Mouse (Mus musculus) MEL (cell line): ENCODE measurements at regions not wholly inside any gene's neighbourhood (a gene's known extent, or its start where the extent isn't known, plus 50 kb on each side); places are given as distances from the start of the nearest gene placed in this dataset.

ENCODE experiments used
- DNase-seq: peaks from one replicate; pipeline ENCODE4 v3.0.0; 2011; ENCODE audit warnings: low read depth, low spot score
- H3K27ac ChIP-seq: 2 replicates; pipeline ENCODE4 v1.5.1; 2012; ENCODE audit warnings: low read depth, mild to moderate bottlenecking, control low read depth, low read length, moderate library complexity; ENCODE audit not compliant: control insufficient read depth
- H3K27me3 ChIP-seq, 2 experiments: fragments of 150-350 bp in 1 of 2; sonication (generic) in 1 of 2; 2 replicates each; pipeline ENCODE4 v1.6.1; 2012; ENCODE audit warnings: low read length in 2 of 2, mild to moderate bottlenecking in 2 of 2, improper control_type of control experiment in 1 of 2, moderate library complexity in 1 of 2; ENCODE audit not compliant: insufficient read depth in 2 of 2, control insufficient read depth in 1 of 2
- H3K36me3 ChIP-seq, 2 experiments: 2 replicates each; pipeline ENCODE4 v1.6.1; 2012 to 2014; ENCODE audit warnings: low read length in 2 of 2, improper control_type of control experiment in 1 of 2, inconsistent platforms in 1 of 2, mild to moderate bottlenecking in 1 of 2; ENCODE audit not compliant: insufficient read depth in 2 of 2, control insufficient read depth in 1 of 2
- H3K4me1 ChIP-seq, 2 experiments: fragments of 150-350 bp in 1 of 2; sonication (generic) in 1 of 2; 2 replicates each; pipeline ENCODE4 v1.6.1; 2012; ENCODE audit warnings: low read length in 2 of 2, improper control_type of control experiment in 1 of 2, mild to moderate bottlenecking in 1 of 2; ENCODE audit not compliant: insufficient read depth in 2 of 2, control insufficient read depth in 1 of 2
- H3K4me3 ChIP-seq, 2 experiments: fragments of 150-350 bp in 1 of 2; sonication (generic) in 1 of 2; 2 replicates each; pipeline ENCODE4 v1.5.1; 2012; ENCODE audit warnings: low read depth in 2 of 2, low read length in 2 of 2, mild to moderate bottlenecking in 2 of 2, moderate library complexity in 2 of 2, control low read depth in 1 of 2, improper control_type of control experiment in 1 of 2; ENCODE audit not compliant: control insufficient read depth in 1 of 2, insufficient read depth in 1 of 2
- H3K79me2 ChIP-seq: 2 replicates; pipeline ENCODE4 v1.6.1; 2012; ENCODE audit warnings: mild to moderate bottlenecking, low read length, moderate library complexity; ENCODE audit not compliant: control insufficient read depth, poor library complexity, insufficient read depth
- H3K9ac ChIP-seq: 2 replicates; pipeline ENCODE4 v1.6.1; 2012; ENCODE audit warnings: low read depth, mild to moderate bottlenecking, control low read depth, low read length, moderate library complexity; ENCODE audit not compliant: control insufficient read depth, poor library complexity, severe bottlenecking
- H3K9me3 ChIP-seq: fragments of 150-350 bp; sonication (generic); replicated peaks from 2 replicates; pipeline ENCODE4 v1.6.1; 2012; ENCODE audit warnings: mild to moderate bottlenecking, low read length, improper control_type of control experiment, moderate library complexity; ENCODE audit not compliant: insufficient read depth
- CHD1 ChIP-seq: IDR thresholded peaks from 2 replicates; pipeline ENCODE4 v1.6.1; 2012; ENCODE audit warnings: low read depth, mild to moderate bottlenecking, inconsistent platforms, low read length, improper control_type of control experiment
- CTCF ChIP-seq, 3 experiments: IDR thresholded peaks in 2 of 3; conservative IDR thresholded peaks in 1 of 3; 2 replicates each; pipeline ENCODE4 v1.5.1; 2011 to 2012; ENCODE audit warnings: low read length in 3 of 3, low read depth in 2 of 3, mild to moderate bottlenecking in 2 of 3, improper control_type of control experiment in 1 of 3, inconsistent platforms in 1 of 3, mixed read lengths in 1 of 3, moderate library complexity in 1 of 3; ENCODE audit not compliant: control insufficient read depth in 1 of 3, insufficient read depth in 1 of 3, poor library complexity in 1 of 3, severe bottlenecking in 1 of 3
- E2F4 ChIP-seq: IDR thresholded peaks from 2 replicates; pipeline ENCODE4 v1.6.1; 2011; ENCODE audit warnings: low read depth, low read length, improper control_type of control experiment, borderline replicate concordance
- HCFC1 ChIP-seq: IDR thresholded peaks from 2 replicates; pipeline ENCODE4 v1.6.1; 2012; ENCODE audit warnings: low read depth, mild to moderate bottlenecking, inconsistent platforms, low read length, improper control_type of control experiment, moderate library complexity
- JUND ChIP-seq: IDR thresholded peaks from 2 replicates; pipeline ENCODE4 v1.6.1; 2011; ENCODE audit warnings: low read depth, mild to moderate bottlenecking, improper control_type of control experiment, low read length
- MAX ChIP-seq: IDR thresholded peaks from 2 replicates; pipeline ENCODE4 v1.6.1; 2011; ENCODE audit warnings: low read length, improper control_type of control experiment
- MYB ChIP-seq: IDR thresholded peaks from 2 replicates; pipeline ENCODE4 v1.6.1; 2011; ENCODE audit warnings: mild to moderate bottlenecking, low read depth, low read length, improper control_type of control experiment
- NELFE ChIP-seq: IDR thresholded peaks from 2 replicates; pipeline ENCODE4 v1.6.1; 2011; ENCODE audit warnings: low read depth, low read length, improper control_type of control experiment
- POLR2A ChIP-seq, 2 experiments: IDR thresholded peaks; 2 replicates each; pipeline ENCODE4 v1.6.1; 2011 to 2012; ENCODE audit warnings: low read length in 2 of 2, mild to moderate bottlenecking in 2 of 2, control low read depth in 1 of 2, improper control_type of control experiment in 1 of 2, low read depth in 1 of 2, moderate library complexity in 1 of 2; ENCODE audit not compliant: control insufficient read depth in 1 of 2, insufficient read depth in 1 of 2, poor library complexity in 1 of 2
- POLR2AphosphoS2 ChIP-seq: IDR thresholded peaks from 2 replicates; pipeline ENCODE4 v1.6.1; 2011; ENCODE audit warnings: low read length, improper control_type of control experiment
- POLR2AphosphoS5 ChIP-seq: IDR thresholded peaks from 2 replicates; pipeline ENCODE4 v1.6.1; 2012; ENCODE audit warnings: low read depth, borderline replicate concordance, mild to moderate bottlenecking, inconsistent platforms, low read length, moderate library complexity, mixed read lengths
- RAD21 ChIP-seq: IDR thresholded peaks from 2 replicates; pipeline ENCODE4 v1.6.1; 2011; ENCODE audit warnings: mild to moderate bottlenecking, low read depth, low read length, improper control_type of control experiment
- SIN3A ChIP-seq: IDR thresholded peaks from 2 replicates; pipeline ENCODE4 v1.6.1; 2012; ENCODE audit warnings: low read length, improper control_type of control experiment, inconsistent platforms
- SMC3 ChIP-seq: IDR thresholded peaks from 2 replicates; pipeline ENCODE4 v1.6.1; 2011; ENCODE audit warnings: low read depth, low read length, improper control_type of control experiment
- TAL1 ChIP-seq: IDR thresholded peaks from 2 replicates; pipeline ENCODE4 v1.6.1; 2012; ENCODE audit warnings: mild to moderate bottlenecking, inconsistent platforms, low read length, moderate library complexity, mixed read lengths
- TBP ChIP-seq: IDR thresholded peaks from 2 replicates; pipeline ENCODE4 v1.8.0; 2011; ENCODE audit warnings: low read depth, low read length, improper control_type of control experiment
- TCF12 ChIP-seq: IDR thresholded peaks from 2 replicates; pipeline ENCODE4 v1.6.1; 2014; ENCODE audit warnings: low read depth, mild to moderate bottlenecking, inconsistent platforms, low read length, improper control_type of control experiment, moderate library complexity
- USF2 ChIP-seq, 2 experiments: IDR thresholded peaks; 2 replicates each; pipeline ENCODE4 v1.6.1; 2011 to 2012; ENCODE audit warnings: improper control_type of control experiment in 2 of 2, low read length in 2 of 2, borderline replicate concordance in 1 of 2, inconsistent platforms in 1 of 2, low read depth in 1 of 2, mild to moderate bottlenecking in 1 of 2; ENCODE audit not compliant: insufficient read depth in 1 of 2
- ZC3H11A ChIP-seq: IDR thresholded peaks from 2 replicates; pipeline ENCODE4 v1.6.1; 2012; ENCODE audit warnings: low read depth, mild to moderate bottlenecking, inconsistent platforms, low read length, improper control_type of control experiment
- ZNF384 ChIP-seq: IDR thresholded peaks from 2 replicates; pipeline ENCODE4 v1.6.1; 2012; ENCODE audit warnings: low read depth, mild to moderate bottlenecking, inconsistent platforms, low read length, improper control_type of control experiment

- TF ChIP-seq ZC3H11A (peak; percentile 32; the same call in 1 of the 2 replicates), ZNF384 (no peak), POLR2AphosphoS5 (no peak), RAD21 (peak; percentile 55), SMC3 (peak; percentile 72), CTCF (IDR thresholded peaks at IDR 0.05 in 2 of 3, conservative IDR thresholded peaks at IDR 0.05 in 1 of 3; ENCODE audit: control insufficient read depth in 1 of 3, insufficient read depth in 1 of 3, low read depth in 2 of 3, low read length in 3 of 3, poor library complexity in 1 of 3, severe bottlenecking in 1 of 3) (peak; percentile 62 to 84 (median 77)), MYB (no peak)
- no peak overlapping the region for H3K27ac ChIP-seq
- H3K4me3 ChIP-seq: no peak overlapping the region
- no peaks in the 10 kb centered on the region for H3K36me3 ChIP-seq
- H3K79me2 ChIP-seq: no peaks in the 10 kb centered on the region
- DNase-seq: peak; percentile 71
- H3K9me3 ChIP-seq: no peaks in the 10 kb centered on the region
- H3K4me1 ChIP-seq: no peaks in the 10 kb centered on the region
- no peak overlapping the region for H3K9ac ChIP-seq
- peaks cover 0 to 5% of the 10 kb centered on the region in 2 experiments; a peak in 3 of 4 replicates for H3K27me3 ChIP-seq
Measured at GRCm38 (mm10) chr3:146343649-146344401, 60.6 kb upstream of the Ssx2ip start.

- Histone ChIP-seq H3K9me3 (no peaks in the 10 kb centered on the region), H3K4me1 (no peaks in the 10 kb centered on the region), H3K4me3 (no peak overlapping the region), H3K36me3 (no peaks in the 10 kb centered on the region), H3K79me2 (no peaks in the 10 kb centered on the region), H3K27me3 (peaks cover 0 to 5% of the 10 kb centered on the region in 2 experiments; a peak in 3 of 4 replicates), H3K9ac (no peak overlapping the region), H3K27ac (no peak overlapping the region)
- TF ChIP-seq TCF12 (no peak), ZC3H11A (no peak), MAX (no peak), CTCF (IDR thresholded peaks at IDR 0.05 in 2 of 3, conservative IDR thresholded peaks at IDR 0.05 in 1 of 3; ENCODE audit: control insufficient read depth in 1 of 3, insufficient read depth in 1 of 3, low read depth in 2 of 3, low read length in 3 of 3, poor library complexity in 1 of 3, severe bottlenecking in 1 of 3) (no peak), USF2 (IDR thresholded peaks at IDR 0.05; ENCODE audit: borderline replicate concordance in 1 of 2, insufficient read depth in 1 of 2, low read depth in 1 of 2, low read length in 2 of 2) (no peak), TBP (no peak), JUND (no peak), E2F4 (no peak), TAL1 (no peak), NELFE (no peak), CHD1 (no peak), ZNF384 (no peak), POLR2AphosphoS2 (no peak), HCFC1 (no peak), SIN3A (no peak), POLR2A (IDR thresholded peaks at IDR 0.05; ENCODE audit: control insufficient read depth in 1 of 2, insufficient read depth in 1 of 2, low read depth in 1 of 2, low read length in 2 of 2, poor library complexity in 1 of 2) (no peak)
- DNase-seq: no peak
Measured at GRCm38 (mm10) chr3:146344402-146345025, 59.9 kb upstream of the Ssx2ip start.
